Mouse (Mus musculus) layer of hippocampus, postnatal 14 days (tissue): ENCODE measurements at regions not wholly inside any gene's neighbourhood (a gene's known extent, or its start where the extent isn't known, plus 50 kb on each side); places are given as distances from the start of the nearest gene placed in this dataset.
A peak's percentile ranks its signal among the peaks of the same experiment; 100 is the strongest.

ENCODE experiments used
- DNase-seq, 2 experiments: peaks; one replicate each; pipeline ENCODE4 v3.0.0; 2021 to 2022; ENCODE audit warnings: low spot score in 2 of 2, mixed read lengths in 1 of 2

- DNase-seq, result no peak
Observed at GRCm38 (mm10) chr15:62792084-62792483, 1052.9 kb downstream of the Gsdmc2 start.

- no peak for DNase-seq
Observed at GRCm38 (mm10) chr15:62787753-62788152, 1057.2 kb downstream of the Gsdmc2 start.

GRCm38 (mm10) chr15:62786315-62786714 is 1058.7 kb downstream of the Gsdmc2 start:
- DNase-seq, result no peak

- no peak for DNase-seq
Observed at GRCm38 (mm10) chr15:62784456-62785139, 1060.4 kb downstream of the Gsdmc2 start.

- DNase-seq, result no peak
Observed at GRCm38 (mm10) chr15:62778899-62779298, 1066.1 kb downstream of the Gsdmc2 start.

- no peak for DNase-seq
Observed at GRCm38 (mm10) chr15:62752686-62753085, 1092.3 kb downstream of the Gsdmc2 start.

- no peak for DNase-seq
Observed at GRCm38 (mm10) chr15:62743879-62744278, 1101.1 kb downstream of the Gsdmc2 start.

- DNase-seq, result no peak
Observed at GRCm38 (mm10) chr15:62740746-62741145, 1104.2 kb downstream of the Gsdmc2 start.

- no peak for DNase-seq
Observed at GRCm38 (mm10) chr15:62735334-62735733, 1109.6 kb downstream of the Gsdmc2 start.

- DNase-seq, result no peak
Observed at GRCm38 (mm10) chr15:62734900-62735299, 1110.1 kb downstream of the Gsdmc2 start.

- DNase-seq, result no peak
Observed at GRCm38 (mm10) chr15:62730524-62730923, 1114.5 kb downstream of the Gsdmc2 start.

GRCm38 (mm10) chr15:62714265-62714664 is 1130.7 kb downstream of the Gsdmc2 start:
- DNase-seq, result no peak

GRCm38 (mm10) chr15:62712543-62713131 is 1132.3 kb downstream of the Gsdmc2 start:
- no peak for DNase-seq

GRCm38 (mm10) chr15:62712060-62712542 is 1132.9 kb downstream of the Gsdmc2 start:
- DNase-seq, result no peak

- peak; percentile 3 to 12 for DNase-seq
Observed at GRCm38 (mm10) chr15:62709546-62709945, 1135.4 kb downstream of the Gsdmc2 start.

GRCm38 (mm10) chr15:62698559-62698958 is 1146.4 kb downstream of the Gsdmc2 start:
- no peak for DNase-seq

GRCm38 (mm10) chr15:62694734-62695133 is 1150.2 kb downstream of the Gsdmc2 start:
- no peak for DNase-seq

GRCm38 (mm10) chr15:62693671-62694070 is 1151.3 kb downstream of the Gsdmc2 start:
- no peak for DNase-seq

- DNase-seq, result no peak
Observed at GRCm38 (mm10) chr15:62673410-62673809, 1171.6 kb downstream of the Gsdmc2 start.

- no peak for DNase-seq
Observed at GRCm38 (mm10) chr15:62670026-62670425, 1175.0 kb downstream of the Gsdmc2 start.

- DNase-seq, result no peak
Observed at GRCm38 (mm10) chr15:62659096-62659495, 1185.9 kb downstream of the Gsdmc2 start.

- DNase-seq, result no peak
Observed at GRCm38 (mm10) chr15:62658695-62659094, 1186.3 kb downstream of the Gsdmc2 start.
